Comparison of ENCODE assay signal across 19 mouse cellular contexts in the genomic region with DNA sequence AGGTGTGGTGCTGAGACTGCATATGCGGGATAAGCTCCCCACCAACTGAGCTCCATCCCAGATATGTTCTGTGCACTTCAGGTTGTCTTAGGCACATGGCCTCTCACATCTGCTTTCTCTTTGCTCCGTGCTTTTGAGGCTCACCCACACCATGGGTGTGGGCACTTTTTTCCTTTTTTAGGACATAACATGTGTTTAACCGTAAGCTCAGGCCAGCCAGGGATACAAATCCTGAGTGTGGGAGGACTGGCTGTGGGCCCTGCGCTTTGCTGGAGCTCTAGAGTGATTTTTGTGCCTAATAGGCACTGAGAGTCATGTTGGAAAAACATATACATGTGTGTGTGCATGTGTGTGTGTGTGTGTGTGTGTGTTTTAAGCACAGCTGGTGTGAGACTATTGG.
DNase-seq lines count a peak whose midpoint lies in the region; ATAC-seq lines count a peak whose summit lies in the region.
"Had no signal": no experiment of that assay in that cellular context is flagged by ENCODE, and none has a peak within 500 bp of the region (broad histone marks: within the 10 kb centered on the region; RNA-seq: fewer than 3 reads in every experiment).

No protein-coding gene starts in this region.

- H3K9me3 ChIP-seq in embryonic facial prominence, embryonic 13.5 days = no peaks in the 10 kb centered on the region
- H3K9me3 ChIP-seq in embryonic facial prominence, embryonic 10.5 days = no peaks in the 10 kb centered on the region
- H3K9me3 ChIP-seq in intestine, embryonic 16.5 days (ENCODE audit: control insufficient read depth, low read length) = no peaks in the 10 kb centered on the region
- H3K9me3 ChIP-seq: hindbrain, embryonic 15.5 days; liver, embryonic 13.5 days; megakaryocyte, embryonic 14.5 days; midbrain, embryonic 15.5 days had no signal

- H3K27ac ChIP-seq in embryonic facial prominence, embryonic 13.5 days = peak overlapping the region; percentile 44; the same call in 1 of the 2 replicates
- H3K27ac ChIP-seq in embryonic facial prominence, embryonic 10.5 days (replicated peaks) = no peak overlapping the region
- H3K27ac ChIP-seq in intestine, embryonic 16.5 days (ENCODE audit: low read length) = no peak overlapping the region
- H3K27ac ChIP-seq: hindbrain, embryonic 15.5 days; kidney, postnatal 0 days; liver, embryonic 13.5 days; midbrain, embryonic 15.5 days had no signal

- WGBS in embryonic facial prominence, embryonic 13.5 days = 66% methylated on average over 4 of the region's 4 CpGs
- WGBS in embryonic facial prominence, embryonic 10.5 days = 88% methylated on average over 4 of the region's 4 CpGs
- WGBS in intestine, embryonic 16.5 days = 85% methylated on average over 4 of the region's 4 CpGs

- peaks cover 21% of the 10 kb centered on the region for H3K36me3 ChIP-seq in embryonic facial prominence, embryonic 13.5 days
- peaks cover 47% of the 10 kb centered on the region for H3K36me3 ChIP-seq in embryonic facial prominence, embryonic 10.5 days (replicated peaks)
- peaks cover 5% of the 10 kb centered on the region for H3K36me3 ChIP-seq in intestine, embryonic 16.5 days (ENCODE audit: control insufficient read depth, insufficient read depth, low read length)
- H3K36me3 ChIP-seq: hindbrain, embryonic 15.5 days; midbrain, embryonic 15.5 days had no signal

- H3K4me3 ChIP-seq in embryonic facial prominence, embryonic 13.5 days = no peak overlapping the region
- H3K4me3 ChIP-seq in embryonic facial prominence, embryonic 10.5 days = no peak overlapping the region
- no peak overlapping the region for H3K4me3 ChIP-seq in intestine, embryonic 16.5 days (ENCODE audit: low read length)
- H3K4me3 ChIP-seq: hindbrain, embryonic 15.5 days; liver, embryonic 13.5 days; megakaryocyte, embryonic 14.5 days; midbrain, embryonic 15.5 days had no signal

- H3K27me3 ChIP-seq in embryonic facial prominence, embryonic 13.5 days = no peaks in the 10 kb centered on the region
- H3K27me3 ChIP-seq in embryonic facial prominence, embryonic 10.5 days (replicated peaks; ENCODE audit: low read depth, poor library complexity, severe bottlenecking) = no peaks in the 10 kb centered on the region
- no peaks in the 10 kb centered on the region for H3K27me3 ChIP-seq in intestine, embryonic 16.5 days (replicated peaks; ENCODE audit: control insufficient read depth, insufficient read depth, low read length)
- H3K27me3 ChIP-seq: hindbrain, embryonic 15.5 days; liver, embryonic 13.5 days; megakaryocyte, embryonic 14.5 days; midbrain, embryonic 15.5 days had no signal

- H3K9ac ChIP-seq in embryonic facial prominence, embryonic 13.5 days = no peak overlapping the region
- H3K9ac ChIP-seq in intestine, embryonic 16.5 days (ENCODE audit: low read depth, low read length) = no peak overlapping the region
- H3K9ac ChIP-seq: hindbrain, embryonic 15.5 days; liver, embryonic 13.5 days; midbrain, embryonic 15.5 days had no signal

- DNase-seq in embryonic facial prominence, embryonic 10.5 days (ENCODE audit: low spot score) = no peak
- DNase-seq in left cerebral cortex, adult 9 months (ENCODE audit: low spot score in 2 of 2) = peak; percentile 48 to 70
- no peak for DNase-seq in left cerebral cortex, adult 11 months (ENCODE audit: low spot score)
- peak; percentile 77 for DNase-seq in layer of hippocampus, adult 9-11 months
- DNase-seq in right cerebral cortex, postnatal 10 days (ENCODE audit: low spot score in 2 of 2) = peak; percentile 35 to 53
- DNase-seq in retina, embryonic 14.5 days (ENCODE audit: low spot score) = no peak
- DNase-seq: adrenal gland, adult 2 months; cerebellum, postnatal 25 days; heart, postnatal 14 days; liver, embryonic 13.5 days; thymus, adult 2 months had no signal

- peaks cover 41% of the 10 kb centered on the region for H3K4me1 ChIP-seq in embryonic facial prominence, embryonic 13.5 days
- H3K4me1 ChIP-seq in embryonic facial prominence, embryonic 10.5 days = peaks cover 28% of the 10 kb centered on the region
- no peaks in the 10 kb centered on the region for H3K4me1 ChIP-seq in intestine, embryonic 16.5 days (ENCODE audit: control insufficient read depth, insufficient read depth, low read length)

- no peak overlapping the region for H3K4me2 ChIP-seq in embryonic facial prominence, embryonic 13.5 days
- H3K4me2 ChIP-seq in intestine, embryonic 16.5 days (ENCODE audit: low read depth, low read length) = no peak overlapping the region
- H3K4me2 ChIP-seq: heart, embryonic 11.5 days; hindbrain, embryonic 15.5 days; liver, embryonic 13.5 days; midbrain, embryonic 15.5 days had no signal

- ATAC-seq in embryonic facial prominence, embryonic 13.5 days (ENCODE audit: insufficient number of reproducible peaks, insufficient read depth, low FRiP score, low TSS enrichment, low read depth) = no peak
- ATAC-seq in intestine, embryonic 16.5 days = no peak
- ATAC-seq: intestine, postnatal 0 days; midbrain, embryonic 15.5 days had no signal

Comparison
In these comparisons a context has a peak if more than half of its experiments do, and no peak if none do; other contexts are left out.
1. DNase-seq: peak in left cerebral cortex, adult 9 months (2 of 2), layer of hippocampus, adult 9-11 months (single experiment) and right cerebral cortex, postnatal 10 days (2 of 2); none in embryonic facial prominence, embryonic 10.5 days (single experiment), left cerebral cortex, adult 11 months (single experiment) and retina, embryonic 14.5 days (single experiment).